Mouse (Mus musculus) inflammation-experienced regulatory T-cells, adult 6 months (primary cell): Measurements from ENCODE around the gene Cd300lg. TPM values are rescaled to one million over a fixed set of nuclear protein-coding genes. Genes with fewer than 3 reads are reported as not detected.

Experiments
- ATAC-seq: one replicate; pipeline ENCODE4 v1.8.0; 2017
- polyA plus RNA-seq, 3 experiments: library from polyadenylated mRNA; unstranded; fragments of 100-300 nt; shearing (Covaris generic); gene quantifications; one replicate each; pipeline ENCODE4 v1.2.1; 2017

Cd300lg gene
- polyA plus RNA-seq, 3 experiments from 2014 or later, result 0.14 TPM; not detected in 2

GRCm38 (mm10) chr11:102025991-102026660 is 15.2 kb upstream of the Cd300lg start:
- no peak for ATAC-seq

DNA sequence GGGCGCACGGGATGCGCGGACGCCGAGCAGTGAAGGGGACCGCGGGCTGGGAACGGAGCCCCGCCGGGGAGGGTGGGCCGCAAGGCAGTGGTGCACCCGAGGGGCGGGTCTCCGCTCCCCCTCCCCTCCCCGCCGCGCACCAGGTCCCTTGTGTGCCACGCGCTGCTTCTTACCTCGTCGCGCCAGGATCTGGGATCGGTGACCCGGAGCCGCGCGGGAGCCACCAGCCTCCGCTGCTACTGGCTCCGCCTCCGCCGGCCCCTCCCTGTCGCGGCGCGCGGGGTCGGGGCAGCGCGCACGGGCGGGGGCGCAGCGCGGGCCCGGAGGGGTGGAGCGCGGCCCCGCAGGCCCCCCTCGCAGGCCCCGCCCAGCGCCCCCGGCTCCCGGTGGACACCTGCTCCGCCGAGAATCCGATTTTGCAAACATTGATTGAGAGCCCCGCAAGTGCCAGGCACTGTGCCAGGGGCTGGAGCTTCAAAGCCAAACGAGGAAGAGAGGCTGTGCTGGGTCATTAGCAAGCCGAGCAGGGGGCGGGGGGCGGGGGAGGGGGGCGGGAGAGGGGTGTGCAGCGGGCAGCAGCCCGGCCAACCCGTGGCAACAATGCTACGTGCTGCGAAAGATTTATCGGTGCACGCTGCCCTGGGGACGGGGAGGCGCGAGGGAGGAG is 14.5 kb upstream of the Cd300lg start:
- ATAC-seq, result no peak

DNA sequence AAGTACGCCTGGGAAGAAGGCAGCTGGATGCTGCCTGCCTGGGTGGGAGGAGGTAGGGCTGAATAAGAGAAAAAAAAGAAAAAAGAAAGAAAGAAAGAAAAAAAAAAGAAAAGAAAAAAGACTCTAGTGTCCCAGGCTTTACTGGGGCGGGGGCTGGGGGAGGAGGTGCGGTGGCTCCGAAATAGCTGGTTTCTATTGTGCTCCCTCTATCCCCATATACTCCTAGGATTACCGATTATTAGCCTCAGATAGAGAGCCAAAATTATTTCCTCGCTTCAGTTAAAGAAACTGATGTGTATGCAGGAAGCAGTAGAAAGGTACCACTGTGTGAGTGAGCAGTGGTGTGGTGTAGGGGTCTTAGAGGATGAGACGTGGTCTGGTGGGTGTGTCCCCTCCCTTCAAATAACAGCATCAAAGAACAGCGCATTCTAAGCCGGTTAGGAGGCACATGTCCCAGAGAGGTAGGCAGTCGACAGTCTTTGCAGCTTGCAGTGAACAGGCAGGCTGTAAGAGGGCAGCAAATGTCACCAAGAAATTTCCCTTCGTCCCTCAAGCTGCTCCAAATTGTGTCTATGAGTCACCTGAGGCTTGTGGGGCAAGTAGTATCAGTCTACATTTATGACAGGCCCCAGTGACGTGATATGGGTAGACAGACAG is 13.8 kb upstream of the Cd300lg start:
- ATAC-seq, result no peak

DNA sequence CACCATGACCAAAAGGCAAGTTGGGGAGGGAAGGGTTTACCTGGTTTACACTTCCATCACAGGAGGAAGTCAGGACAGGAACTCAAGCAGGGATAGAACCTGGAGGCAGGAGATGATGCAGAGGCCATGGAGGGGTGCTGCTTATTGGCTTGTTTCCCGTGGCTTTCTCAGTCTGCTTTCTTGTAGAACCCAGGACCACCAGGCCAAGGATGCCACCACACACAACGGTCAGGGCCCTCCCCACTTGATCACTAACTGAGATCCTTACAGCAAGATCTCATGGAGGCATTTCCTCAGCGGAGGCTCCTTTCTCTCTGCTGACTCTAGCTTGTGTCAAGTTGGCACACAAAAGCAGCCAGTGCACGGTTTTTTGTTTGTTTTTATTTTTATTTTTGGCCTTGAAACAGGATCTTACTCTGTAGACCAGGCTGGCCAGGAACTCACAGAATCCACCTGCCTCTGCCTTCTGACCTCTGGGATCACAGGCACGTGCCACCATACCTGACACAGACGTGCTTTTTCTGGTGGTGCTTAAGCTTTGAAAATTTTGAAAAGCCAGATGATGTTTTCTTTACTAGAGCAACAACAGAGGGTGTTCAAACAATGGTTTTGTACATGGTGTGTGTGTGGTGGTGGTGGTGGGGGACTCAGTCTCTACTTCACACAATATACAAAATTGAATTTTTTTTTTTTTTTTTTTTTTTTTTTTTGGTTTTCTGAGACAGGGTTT is 13.1 kb upstream of the Cd300lg start, which contains the start of gene Mpp3:
Gene Mpp3, minus strand, starts transcription at position 375 of the 730 bp plus-strand sequence.
- ATAC-seq, result no peak

- ATAC-seq, result no peak
These were observed 12.0 kb upstream of the Cd300lg start for GRCm38 (mm10) chr11:102029304-102029703.

DNA sequence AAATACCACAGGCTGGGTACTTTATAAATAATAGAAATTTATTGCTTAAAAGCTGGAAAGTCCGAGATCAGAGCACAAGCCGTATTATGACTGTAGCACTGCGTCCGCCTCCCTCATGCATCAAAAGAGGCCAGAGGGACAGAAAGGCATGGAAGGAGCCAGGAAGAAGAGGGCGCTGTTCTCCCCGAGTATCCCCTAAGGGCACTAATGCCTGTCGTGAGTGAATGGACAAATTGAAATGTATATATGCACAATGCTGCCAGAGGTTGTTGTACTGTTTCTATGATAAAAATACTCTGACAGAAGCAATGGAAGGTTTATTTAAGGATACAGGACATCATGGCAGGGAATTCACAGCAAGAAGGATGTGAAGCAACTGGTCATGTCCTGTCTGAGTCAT is 11.3 kb upstream of the Cd300lg start:
- no peak for ATAC-seq

GRCm38 (mm10) chr11:102031149-102031548 is 10.2 kb upstream of the Cd300lg start:
- ATAC-seq, result no peak

GRCm38 (mm10) chr11:102033055-102033591 is 8.2 kb upstream of the Cd300lg start:
- ATAC-seq, result no peak

DNA sequence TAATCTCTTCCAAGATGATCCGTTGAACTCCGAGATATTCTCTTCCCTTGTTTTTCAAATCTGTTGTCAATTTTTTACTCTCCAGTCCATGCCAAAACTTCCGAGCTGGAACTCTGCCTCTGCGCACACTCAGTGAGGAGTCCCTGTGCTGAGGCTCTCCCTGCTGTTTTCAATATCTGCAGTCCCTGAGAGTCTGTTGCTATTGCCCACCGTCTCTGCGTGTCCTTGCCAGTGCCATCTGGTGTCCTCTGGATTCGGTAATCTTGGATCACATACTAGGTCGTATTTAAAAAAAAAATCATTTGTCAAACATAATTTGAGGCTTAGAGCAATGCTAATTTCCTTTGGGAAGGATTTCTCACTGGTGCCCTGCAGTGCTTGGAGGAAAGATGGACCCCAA is 6.4 kb upstream of the Cd300lg start:
- ATAC-seq, result no peak

DNA sequence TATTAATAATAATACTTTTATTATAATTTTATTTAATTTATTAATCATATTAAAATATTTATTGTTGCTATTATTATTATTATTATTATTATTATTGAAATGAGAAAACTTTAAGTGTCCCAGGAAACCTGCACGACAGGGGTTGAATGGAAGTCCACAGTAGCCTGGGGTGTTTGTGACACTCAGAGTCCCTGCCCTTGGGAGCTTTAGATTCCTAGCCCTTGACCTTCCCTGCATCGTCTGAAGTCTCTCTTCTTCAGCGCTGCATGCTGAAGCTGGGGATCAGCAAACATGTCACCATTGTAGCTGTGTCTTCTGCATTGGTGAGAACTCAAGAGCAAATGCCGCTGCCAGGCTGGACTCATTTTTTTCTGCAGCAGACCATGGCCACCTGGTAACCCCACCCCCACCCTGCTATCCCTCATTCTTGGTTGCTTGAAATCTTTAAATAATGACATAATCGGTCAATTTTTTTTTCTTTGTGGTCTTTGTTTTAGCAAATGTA is 5.8 kb upstream of the Cd300lg start:
- ATAC-seq, result no peak

- ATAC-seq, result no peak
These were observed 5.0 kb upstream of the Cd300lg start for GRCm38 (mm10) chr11:102036336-102036735.

DNA sequence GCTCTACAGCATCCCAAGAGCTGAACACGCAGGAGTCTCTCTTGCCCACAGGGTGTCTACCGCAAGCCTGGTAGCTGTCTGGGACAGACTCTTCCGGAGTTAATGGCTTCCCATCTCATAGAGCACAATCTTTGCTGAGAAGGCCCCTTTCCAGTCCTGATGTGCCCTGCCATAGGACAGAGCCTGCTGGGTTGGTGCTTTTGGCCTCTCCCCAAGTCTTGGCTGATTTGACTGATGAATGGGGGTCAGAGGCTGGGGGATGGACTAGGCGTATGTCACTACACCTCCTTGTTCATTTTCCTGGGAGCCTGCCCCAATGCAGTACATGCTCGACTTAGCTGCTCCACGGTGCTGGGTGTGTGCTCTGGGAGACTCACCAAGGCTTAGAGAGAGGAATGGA is 3.5 kb upstream of the Cd300lg start:
- no peak for ATAC-seq

DNA sequence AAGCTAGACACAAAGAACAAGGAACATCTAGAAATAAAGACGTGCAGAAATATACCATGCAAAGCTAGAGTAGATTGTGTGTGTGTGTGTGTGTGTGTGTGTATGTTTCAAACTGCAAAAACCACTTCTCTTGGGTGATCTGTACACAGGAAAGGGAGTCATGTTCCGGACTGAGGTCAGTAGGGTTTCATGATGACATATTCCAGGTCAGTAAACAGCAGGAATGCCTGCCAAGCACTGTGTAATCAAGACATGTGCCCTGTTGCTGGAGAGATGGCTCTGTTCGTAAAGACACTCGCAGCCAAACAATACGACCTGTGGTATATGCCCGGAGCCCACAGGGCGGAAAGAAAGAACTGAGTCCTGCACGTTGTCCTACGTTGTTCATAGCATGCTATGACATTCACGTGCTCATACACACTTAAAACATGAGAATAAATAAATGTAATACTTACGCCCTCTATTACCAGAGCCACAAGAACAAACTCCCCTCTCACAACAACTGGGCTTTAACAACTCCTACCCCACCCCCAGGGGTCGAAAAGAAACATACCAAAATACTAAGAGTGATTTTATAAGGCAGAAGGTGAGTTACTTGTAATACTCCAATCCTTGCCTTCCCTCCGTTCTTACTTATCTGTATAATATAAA is 1.7 kb upstream of the Cd300lg start:
- ATAC-seq, result no peak

- no peak for ATAC-seq
These were observed 1.2 kb upstream of the Cd300lg start for GRCm38 (mm10) chr11:102040138-102040524.

DNA sequence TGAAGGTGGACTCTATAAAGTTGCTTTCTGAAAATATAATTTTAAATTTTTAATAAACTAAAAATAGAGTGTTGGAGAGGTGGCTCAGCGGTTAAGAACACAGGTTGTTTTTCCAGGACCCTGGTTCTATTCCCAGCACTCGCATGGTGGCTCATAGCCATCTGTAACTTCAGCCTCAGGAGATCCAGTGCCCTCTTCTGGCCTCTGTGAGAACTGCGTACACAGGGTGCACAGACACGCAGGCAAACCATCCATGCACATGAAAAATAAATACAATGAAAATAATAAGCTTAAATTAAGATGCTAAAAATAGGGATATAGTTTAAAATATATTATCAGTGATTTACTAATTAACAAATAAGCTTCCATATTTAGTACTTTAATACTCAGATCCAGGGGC is 663 bp upstream of the Cd300lg start:
- no peak for ATAC-seq

DNA sequence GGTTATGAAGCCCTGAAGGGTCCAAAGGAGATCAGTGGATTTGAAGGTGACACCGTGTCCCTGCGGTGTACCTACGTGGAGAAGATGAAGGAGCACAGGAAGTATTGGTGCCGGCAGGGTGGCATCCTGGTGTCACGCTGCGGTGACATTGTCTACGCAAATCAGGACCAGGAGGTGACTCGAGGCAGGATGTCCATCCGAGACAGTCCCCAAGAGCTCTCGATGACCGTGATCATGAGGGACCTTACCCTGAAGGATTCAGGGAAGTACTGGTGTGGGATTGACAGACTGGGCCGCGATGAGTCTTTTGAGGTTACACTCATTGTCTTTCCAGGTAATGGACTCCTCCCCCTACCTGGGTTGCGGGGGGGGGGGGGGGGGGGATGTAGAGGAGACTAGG is 1.7 kb downstream of the Cd300lg start:
- ATAC-seq, result no peak

DNA sequence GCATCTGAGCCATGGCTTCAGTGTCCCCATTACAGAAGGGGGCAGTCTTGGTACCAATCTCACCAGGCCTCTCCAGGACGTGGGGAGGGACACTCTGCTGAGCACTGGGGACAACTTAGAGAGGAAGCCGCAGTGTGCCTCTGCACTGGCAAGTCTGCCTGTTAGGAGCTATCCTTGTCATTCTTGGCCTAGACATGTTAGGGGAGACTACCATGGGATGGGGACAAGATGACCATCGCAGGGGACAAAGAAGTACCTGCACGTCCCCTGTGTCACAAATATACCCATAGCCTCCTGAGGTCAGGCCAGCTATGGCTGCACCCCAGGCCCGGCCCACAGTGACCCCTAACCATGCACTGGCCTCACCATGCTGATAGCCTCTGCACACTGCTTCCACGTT is 2.1 kb downstream of the Cd300lg start:
- ATAC-seq, result no peak

- ATAC-seq, result no peak
These were observed 3.4 kb downstream of the Cd300lg start for GRCm38 (mm10) chr11:102044691-102045212.

- ATAC-seq, result no peak
These were observed 5.3 kb downstream of the Cd300lg start for GRCm38 (mm10) chr11:102046607-102047006.

GRCm38 (mm10) chr11:102049875-102050482 is 8.7 kb downstream of the Cd300lg start:
- no peak for ATAC-seq

DNA sequence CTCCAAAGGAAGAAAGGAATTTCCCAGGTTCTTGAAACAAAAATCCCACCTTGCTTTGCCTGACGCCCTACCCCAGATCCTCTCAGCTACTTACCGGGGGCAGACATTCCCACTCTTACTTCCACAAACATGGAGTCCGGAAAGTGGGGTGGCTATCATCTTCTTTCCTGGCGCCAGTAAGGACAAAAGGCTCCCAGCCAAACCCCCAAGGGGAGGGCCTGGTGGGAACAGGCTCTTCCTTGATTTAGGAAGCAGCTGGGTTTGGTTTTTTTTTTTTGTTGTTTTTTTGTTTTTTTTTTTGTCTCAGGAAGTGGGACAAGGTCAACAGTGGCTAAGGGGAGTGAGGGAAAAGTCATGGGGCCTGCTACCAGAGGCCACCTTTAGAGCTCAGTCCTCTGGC is 10.2 kb downstream of the Cd300lg start:
- ATAC-seq, result no peak

DNA sequence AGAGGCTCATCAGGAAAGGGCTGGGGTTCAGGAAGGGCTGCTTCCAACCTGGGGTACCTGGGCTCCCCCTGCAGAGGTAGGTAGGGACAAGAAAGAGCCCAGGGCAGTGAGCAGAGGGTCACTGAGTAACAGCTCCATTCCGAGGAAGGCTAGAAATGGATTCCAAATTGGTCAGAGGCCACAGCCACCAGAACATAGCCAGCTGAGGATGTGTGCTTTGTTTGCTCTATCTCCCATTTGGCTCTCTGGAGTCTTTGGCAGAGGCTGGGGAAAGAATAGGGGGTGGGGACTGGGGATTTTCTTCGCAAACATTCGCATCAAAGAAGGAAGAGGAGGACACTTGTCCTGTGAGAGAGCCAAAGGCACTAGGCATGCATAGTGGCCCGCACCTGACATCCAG is 10.6 kb downstream of the Cd300lg start:
- no peak for ATAC-seq
